Mouse (Mus musculus): Measurements from ENCODE around the gene Tnpo2.
A peak's percentile ranks its signal among the peaks of the same experiment; 100 is the strongest.

Gene Tnpo2

DNA sequence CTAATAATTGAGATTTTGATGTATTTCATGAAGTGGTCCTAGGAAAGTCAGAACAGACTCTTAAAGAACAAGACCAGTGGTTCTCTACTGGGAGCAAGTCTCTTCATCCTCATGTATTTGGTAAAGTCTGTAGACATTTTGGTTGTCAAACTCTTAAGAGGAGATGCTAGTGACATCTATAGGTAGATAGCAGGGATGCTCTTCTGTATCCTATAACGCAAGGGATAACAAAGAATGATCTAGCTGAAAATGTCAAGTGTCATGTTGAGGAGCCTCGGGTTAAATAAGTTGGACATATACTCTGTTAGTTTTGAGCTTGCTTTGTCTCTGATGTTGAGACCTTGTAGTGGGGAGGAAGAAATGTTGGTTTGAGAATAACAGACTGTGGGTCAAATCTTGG lies 8.8 kb upstream of the Tnpo2 start:
- DNase-seq, result no peak

DNA sequence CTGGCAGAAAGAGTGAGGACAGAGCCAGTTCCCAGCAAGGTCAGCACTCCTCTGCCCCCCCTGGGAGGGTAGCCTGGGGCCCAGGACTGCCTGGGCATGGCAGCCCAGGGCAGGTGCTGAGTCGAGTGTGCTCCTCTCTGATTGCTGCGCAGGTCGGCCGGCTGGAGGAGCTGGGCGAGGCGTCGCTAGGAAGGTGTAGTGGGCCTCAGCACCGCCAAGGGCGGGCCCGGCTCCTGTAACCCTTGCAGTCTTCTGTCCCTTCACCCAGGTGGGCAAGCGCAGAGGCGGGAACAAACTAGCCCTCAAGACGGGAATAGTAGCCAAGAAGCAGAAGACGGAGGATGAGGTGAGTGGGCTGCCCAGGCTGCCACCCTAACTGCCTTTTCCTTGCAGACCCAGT lies 7.4 kb upstream of the Tnpo2 start:
- DNase-seq, result no peak

GRCm38 (mm10) chr8:85032622-85033311 lies 3.9 kb upstream of the Tnpo2 start:
- DNase-seq, result peak; percentile 50

DNA sequence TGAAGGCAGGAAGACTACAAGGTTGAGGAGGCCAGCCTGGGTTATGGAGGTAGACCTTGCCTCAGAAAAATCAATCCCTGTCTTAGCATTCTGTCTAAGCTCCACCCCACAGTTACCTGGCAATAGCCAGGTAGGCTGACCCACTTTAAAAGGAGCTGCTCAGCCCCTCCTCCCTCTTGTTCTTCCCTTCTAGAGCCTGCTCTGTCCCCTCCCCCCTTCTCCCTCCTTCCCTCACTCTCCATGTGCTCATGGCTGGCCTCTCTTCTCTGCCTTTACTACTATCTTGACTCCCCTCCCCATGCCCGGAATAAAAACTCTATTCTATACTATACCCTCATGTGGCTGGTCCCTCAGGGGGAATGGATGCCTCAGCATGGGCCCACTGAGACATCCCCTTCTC lies 2.8 kb upstream of the Tnpo2 start:
- DNase-seq, result peak; percentile 34

GRCm38 (mm10) chr8:85034764-85035163 lies 2.0 kb upstream of the Tnpo2 start:
- peak; percentile 88 for DNase-seq

GRCm38 (mm10) chr8:85035165-85035727 lies 1.5 kb upstream of the Tnpo2 start:
- no peak for DNase-seq

DNA sequence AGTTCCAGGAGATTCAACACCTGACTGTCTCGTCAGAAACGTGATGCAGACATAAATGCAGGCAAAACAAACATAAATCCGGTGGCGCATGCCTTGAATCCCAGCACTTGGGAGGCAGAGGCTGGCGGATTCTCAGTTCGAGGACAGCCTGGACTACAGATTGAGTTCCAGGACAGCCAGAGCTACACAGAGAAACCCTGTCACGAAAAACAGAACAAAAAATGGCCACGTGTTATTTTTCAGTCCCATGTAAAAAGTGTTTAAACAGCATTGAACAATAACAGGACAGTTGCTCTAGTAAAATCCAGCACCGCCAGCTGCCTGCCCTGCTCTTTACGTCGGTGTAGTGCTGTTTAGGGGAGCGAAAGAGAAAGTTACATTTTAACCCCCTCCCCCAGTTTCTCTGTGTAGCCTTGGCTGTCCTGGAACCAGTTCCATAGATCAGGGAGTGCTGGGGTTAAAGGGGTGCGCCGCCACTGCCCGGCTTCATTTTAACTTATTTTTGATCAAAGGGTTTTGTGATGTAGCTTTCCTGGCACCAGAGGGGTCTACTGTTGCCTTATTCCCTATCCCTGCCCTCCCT lies 896 bp upstream of the Tnpo2 start:
- peak; percentile 45 for DNase-seq

DNA sequence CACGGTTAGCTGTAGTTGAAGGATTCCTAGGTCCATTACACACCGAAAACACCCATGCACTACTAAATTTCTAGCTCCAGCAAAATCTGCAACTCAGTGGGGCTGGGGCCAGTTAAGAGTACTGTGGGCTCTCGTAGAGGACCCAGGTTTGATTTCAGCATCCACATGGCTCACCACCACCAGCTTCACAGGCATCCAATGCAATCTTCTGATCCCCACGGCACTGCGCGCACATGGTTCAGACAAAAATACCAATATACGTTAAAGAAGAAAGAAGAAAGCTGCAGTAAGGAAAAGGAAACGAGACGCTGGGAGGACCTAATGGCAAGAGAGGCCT lies 366 bp upstream of the Tnpo2 start:
- DNase-seq, result no peak

DNA sequence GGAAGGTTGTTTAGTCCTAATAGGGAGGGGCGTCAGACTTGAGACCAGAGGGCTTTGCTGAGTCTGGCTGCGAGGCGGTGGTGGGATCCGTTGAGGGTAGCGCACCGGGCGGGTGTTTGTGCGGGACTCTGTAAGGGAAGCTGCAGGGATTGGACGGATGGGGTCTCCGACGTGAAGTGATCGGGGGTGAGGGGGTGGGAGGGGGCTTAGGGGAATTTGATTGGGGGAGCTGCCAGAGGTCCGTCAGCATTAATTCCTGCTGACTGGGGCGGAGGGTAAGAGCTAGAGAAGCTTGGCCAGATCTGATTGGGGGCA lies 608 bp downstream of the Tnpo2 start:
- DNase-seq, result no peak

GRCm38 (mm10) chr8:85037681-85038531 lies 1.2 kb downstream of the Tnpo2 start:
- DNase-seq, result peak; percentile 57

DNA sequence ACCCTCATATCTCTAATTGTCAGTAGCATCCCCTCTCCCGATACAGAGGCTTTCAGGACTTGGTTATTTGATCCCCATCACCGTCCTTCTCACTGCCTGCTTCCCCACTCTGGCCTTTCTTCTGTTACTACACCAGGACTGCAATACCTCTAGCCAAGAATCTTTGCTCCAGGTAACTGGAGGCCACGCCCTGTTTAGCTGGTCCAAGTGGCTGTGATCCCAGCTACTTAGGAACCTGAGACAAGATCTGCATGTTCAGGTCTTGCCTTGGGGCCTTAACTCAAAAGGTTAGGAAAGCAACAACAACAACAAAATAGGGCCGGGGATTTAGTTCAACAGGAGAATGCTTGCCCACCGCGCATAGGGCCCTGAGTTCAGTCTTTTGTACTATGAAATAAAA lies 6.9 kb downstream of the Tnpo2 start:
- no peak for DNase-seq

- DNase-seq, result no peak
These were observed 20.7 kb downstream of the Tnpo2 start for GRCm38 (mm10) chr8:85057367-85057766.

DNA sequence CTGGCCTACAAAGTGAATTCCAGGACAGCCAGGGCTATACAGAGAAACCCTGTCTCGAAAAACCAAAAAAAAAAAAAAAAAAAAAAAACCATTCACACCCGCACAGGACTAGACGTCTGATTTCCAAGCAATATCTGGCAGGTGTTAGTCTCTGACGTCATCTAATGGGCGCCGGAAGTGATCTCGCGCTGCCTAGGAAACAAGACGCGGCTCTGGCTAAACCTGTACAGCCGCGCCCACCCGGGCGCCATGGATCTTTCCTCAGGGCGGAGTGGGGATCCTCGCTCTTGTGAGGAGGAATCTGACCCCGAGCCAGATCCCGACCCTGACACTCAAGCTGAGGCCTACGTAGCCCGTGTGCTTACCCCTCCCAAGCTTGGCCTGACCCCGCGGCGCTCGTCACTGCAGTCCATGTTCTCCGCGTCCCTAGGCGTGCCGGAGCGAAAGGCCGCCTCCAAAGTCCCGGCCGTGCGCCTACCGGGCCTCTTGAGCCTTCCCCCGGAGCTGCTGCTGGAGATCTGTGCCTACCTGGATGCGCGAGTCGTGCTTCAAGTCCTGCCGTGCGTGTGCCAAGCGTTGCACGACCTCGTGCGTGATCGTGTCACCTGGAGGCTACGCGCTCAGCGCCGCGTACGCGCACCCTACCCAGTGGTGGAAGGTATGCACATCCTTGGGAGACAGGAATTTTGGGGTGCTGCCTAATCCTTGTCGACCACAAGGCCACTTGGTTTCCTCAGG lies 23.3 kb downstream of the Tnpo2 start, which contains the start of gene Fbxw9:
Gene Fbxw9 (plus strand): TSS at position 177 of the 738 bp plus-strand sequence.
- peak; percentile 93 for DNase-seq

DNA sequence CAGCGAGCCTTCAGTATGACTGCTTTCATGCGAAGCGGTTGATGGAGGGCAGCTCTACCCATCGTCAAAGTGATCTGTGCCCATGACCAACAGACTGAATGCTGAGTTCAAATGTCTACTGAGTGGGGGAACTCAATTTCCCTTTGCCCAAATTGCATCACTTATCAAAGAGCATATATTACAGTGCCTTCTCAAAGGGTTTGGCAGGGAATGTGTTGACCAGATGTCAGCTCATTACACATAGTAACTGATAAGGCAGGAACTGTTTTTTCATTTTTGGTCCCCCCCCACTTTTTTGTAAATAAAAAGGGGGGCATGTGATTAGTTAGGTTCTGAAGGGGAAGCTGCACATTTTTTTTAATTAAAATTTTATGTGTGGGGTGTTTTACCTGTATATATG lies 25.9 kb downstream of the Tnpo2 start:
- DNase-seq, result no peak

DNA sequence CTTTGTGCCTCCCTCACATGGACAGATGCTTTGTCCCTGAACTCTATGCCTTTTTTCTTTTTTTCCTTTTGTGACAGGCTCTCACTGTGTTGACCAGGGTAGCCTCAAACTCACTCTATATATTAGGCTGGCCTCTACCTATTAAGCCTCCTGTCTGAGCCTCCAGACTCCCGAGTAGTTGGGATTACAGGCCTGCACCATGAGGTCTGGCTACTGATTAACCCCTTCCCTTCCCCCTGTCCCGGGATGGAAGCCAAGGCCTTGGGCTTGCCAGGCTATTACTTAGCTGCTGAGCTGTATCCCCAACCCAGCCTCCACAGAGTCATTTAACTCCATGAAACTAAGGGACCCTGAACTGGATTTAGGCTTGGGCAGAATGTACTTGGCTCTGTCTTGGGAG lies 28.5 kb downstream of the Tnpo2 start:
- peak; percentile 85 for DNase-seq

- DNase-seq, result no peak
These were observed 30.4 kb downstream of the Tnpo2 start for GRCm38 (mm10) chr8:85067155-85067554.

GRCm38 (mm10) chr8:85067982-85068381 lies 31.3 kb downstream of the Tnpo2 start, which contains the start of gene Gm5741:
Gene Gm5741, minus strand, starts transcription at chr8:85067982.
- no peak for DNase-seq

- peak; percentile 53 for DNase-seq
These were observed 34.3 kb downstream of the Tnpo2 start for GRCm38 (mm10) chr8:85071041-85071440.

DNA sequence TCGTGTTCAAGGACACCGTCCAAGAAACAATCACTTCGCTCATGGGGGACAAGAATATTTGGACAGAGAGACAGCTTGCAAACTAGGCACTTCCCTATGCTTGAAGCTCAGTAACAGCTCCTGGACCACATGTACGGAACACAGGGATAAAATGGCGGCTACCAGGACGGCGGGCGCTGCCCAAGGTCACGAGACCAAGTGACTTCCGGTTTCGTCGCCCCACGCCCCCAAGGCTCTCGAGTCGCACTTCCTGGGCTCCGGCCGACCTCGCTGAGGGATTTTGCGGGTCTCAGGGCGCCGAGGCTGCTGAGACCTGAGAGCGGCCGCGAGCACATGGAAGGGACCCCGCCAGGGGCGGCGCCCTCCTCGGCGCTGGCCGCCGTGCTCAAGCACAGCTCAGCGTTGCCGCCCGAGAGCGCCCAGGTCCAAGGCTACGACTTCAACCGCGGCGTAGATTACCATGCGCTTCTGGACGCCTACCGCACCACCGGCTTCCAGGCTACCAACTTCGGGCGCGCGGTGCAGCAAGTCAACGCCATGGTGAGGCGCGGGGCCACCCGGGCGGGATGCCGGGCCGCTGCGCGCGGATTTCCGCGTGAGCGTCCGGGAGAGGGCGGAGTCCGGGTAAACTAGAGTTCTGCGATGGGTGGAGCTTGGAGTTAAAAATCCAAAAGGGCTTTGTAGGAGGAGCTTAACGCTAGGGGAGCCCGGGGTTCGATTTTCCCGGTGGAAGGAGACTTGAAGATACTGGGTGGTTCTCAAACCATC lies 35.0 kb downstream of the Tnpo2 start, which contains the start of gene Dhps:
Gene Dhps (plus strand): TSS at position 244 of the 768 bp plus-strand sequence.
- peak; percentile 94 for DNase-seq

- no peak for DNase-seq
These were observed 35.7 kb downstream of the Tnpo2 start for GRCm38 (mm10) chr8:85072364-85072929.

DNA sequence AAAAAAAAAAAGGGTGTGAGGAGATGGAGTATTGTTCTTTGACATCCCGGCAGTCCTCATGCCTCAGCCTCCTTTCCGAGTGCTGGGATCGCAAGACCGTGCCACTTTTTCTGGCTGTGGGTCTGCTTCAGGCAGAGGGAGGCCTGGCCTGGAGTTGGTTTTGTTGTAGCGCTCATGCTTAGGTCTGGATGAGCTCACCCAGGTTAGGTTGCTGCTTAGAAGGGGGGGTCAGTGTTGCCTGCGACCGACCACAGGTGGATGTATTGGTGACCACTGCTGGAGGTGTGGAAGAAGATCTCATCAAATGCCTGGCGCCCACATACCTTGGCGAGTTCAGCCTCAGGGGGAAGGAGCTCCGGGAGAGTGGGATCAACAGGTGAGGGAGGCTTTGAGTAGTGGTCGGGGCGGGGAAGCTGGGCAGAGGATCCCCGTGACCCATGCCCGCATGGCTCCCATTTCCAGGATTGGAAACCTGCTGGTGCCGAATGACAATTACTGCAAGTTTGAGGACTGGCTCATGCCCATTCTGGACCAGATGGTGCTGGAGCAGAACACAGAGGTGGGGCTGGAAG lies 36.4 kb downstream of the Tnpo2 start:
- no peak for DNase-seq

All from kidney, postnatal 14 days (tissue).